Mouse (Mus musculus) left cerebral cortex, postnatal 25 days (tissue): Measurements from ENCODE around the gene Usb1. TPM values are rescaled to one million over a fixed set of nuclear protein-coding genes. Genes with fewer than 3 reads are reported as not detected.
A peak's percentile ranks its signal among the peaks of the same experiment; 100 is the strongest.
"Not testable (repeated sequence)": the region's sequence is repeated elsewhere in the genome, so short reads cannot be mapped to it uniquely, and the experiment has no call there.

Experiments used
- DNase-seq, 2 experiments: peaks; one replicate each; pipeline ENCODE4 v3.0.0; 2022; ENCODE audit warnings: low spot score in 2 of 2, mixed read lengths in 1 of 2
- intact Hi-C: fragments of 180-260 bp; cut with DNase I; formaldehyde crosslinking; loops from one replicate; pipeline ENCODE4 v1.15.1; 2025
- total RNA-seq, 2 experiments: library from RNA; stranded (reverse); gene quantifications; 2 replicates each; pipeline ENCODE4 v1.2.3; 2021

Usb1 gene
- total RNA-seq, 2 experiments from 2014 or later, result 13.5 to 14.0 TPM

- no peak for DNase-seq
- intact Hi-C loops, result no loop called here
These were observed 28.9 kb downstream of the Usb1 start for GRCm38 (mm10) chr8:95361016-95361341.

GRCm38 (mm10) chr8:95362272-95362671 lies 30.2 kb downstream of the Usb1 start:
- intact Hi-C loops, result no loop called here
- DNase-seq, result no peak

GRCm38 (mm10) chr8:95363849-95364248 lies 31.8 kb downstream of the Usb1 start:
- intact Hi-C loops, result no loop called here
- DNase-seq, result no peak

- intact Hi-C loops, result no loop called here
- no peak for DNase-seq
These were observed 37.7 kb downstream of the Usb1 start for GRCm38 (mm10) chr8:95369581-95370326.

- no peak for DNase-seq
- intact Hi-C loops, result no loop called here
These were observed 41.4 kb downstream of the Usb1 start for GRCm38 (mm10) chr8:95373389-95374002.

- intact Hi-C loops, result no loop called here
- DNase-seq, result no peak
These were observed 42.3 kb downstream of the Usb1 start for GRCm38 (mm10) chr8:95374429-95374828.

GRCm38 (mm10) chr8:95375374-95375930 lies 43.4 kb downstream of the Usb1 start:
- intact Hi-C loops, result no loop called here
- peak; percentile 6 to 16 for DNase-seq

- intact Hi-C loops, result no loop called here
These were observed 44.4 kb downstream of the Usb1 start for GRCm38 (mm10) chr8:95376309-95376999.

GRCm38 (mm10) chr8:95377101-95377500 lies 45.0 kb downstream of the Usb1 start:
- DNase-seq, result no peak
- intact Hi-C loops, result no loop called here

More at GRCm38 (mm10) chr8:95376309-95376999, 44.4 kb downstream of the Usb1 start:
- no peak for DNase-seq

GRCm38 (mm10) chr8:95377863-95378291 lies 45.8 kb downstream of the Usb1 start:
- intact Hi-C loops, result no loop called here

GRCm38 (mm10) chr8:95378928-95379327 lies 46.8 kb downstream of the Usb1 start:
- DNase-seq, intact Hi-C loops: not testable (repeated sequence)

More at GRCm38 (mm10) chr8:95377863-95378291, 45.8 kb downstream of the Usb1 start:
- no peak for DNase-seq

- intact Hi-C loops, result no loop called here
These were observed 48.9 kb downstream of the Usb1 start for GRCm38 (mm10) chr8:95380953-95381352.

GRCm38 (mm10) chr8:95381595-95381994 lies 49.5 kb downstream of the Usb1 start:
- DNase-seq, result no peak
- intact Hi-C loops, result no loop called here

More at GRCm38 (mm10) chr8:95380953-95381352, 48.9 kb downstream of the Usb1 start:
- DNase-seq, result no peak

GRCm38 (mm10) chr8:95384501-95384900 lies 52.4 kb downstream of the Usb1 start:
- DNase-seq, result no peak
- intact Hi-C loops, result no loop called here

GRCm38 (mm10) chr8:95386037-95386436 lies 54.0 kb downstream of the Usb1 start:
- no peak for DNase-seq
- intact Hi-C loops, result no loop called here

GRCm38 (mm10) chr8:95387221-95387620 lies 55.1 kb downstream of the Usb1 start:
- intact Hi-C loops, result no loop called here

GRCm38 (mm10) chr8:95387936-95388335 lies 55.9 kb downstream of the Usb1 start:
- intact Hi-C loops, result no loop called here
- no peak for DNase-seq

More at GRCm38 (mm10) chr8:95387221-95387620, 55.1 kb downstream of the Usb1 start:
- DNase-seq, result no peak

- no peak for DNase-seq
- intact Hi-C loops, result no loop called here
These were observed 58.2 kb downstream of the Usb1 start for GRCm38 (mm10) chr8:95390312-95390711.

- intact Hi-C loops, result no loop called here
- DNase-seq, result no peak
These were observed 59.0 kb downstream of the Usb1 start for GRCm38 (mm10) chr8:95391101-95391500.

GRCm38 (mm10) chr8:95392604-95393003 lies 60.5 kb downstream of the Usb1 start:
- intact Hi-C loops, result no loop called here
- no peak for DNase-seq
